Mouse (Mus musculus): ENCODE measurements around the gene Ifi47.

GRCm38 (mm10) chr11:49101500-49101899 lies 25.1 kb downstream of the Ifi47 start:
- no peak for TF ChIP-seq MYOG (IDR thresholded peaks at IDR 0.05; ENCODE audit: control insufficient read depth, extremely low read depth, insufficient read length)
- no peak for TF ChIP-seq CTCF (IDR thresholded peaks at IDR 0.05; ENCODE audit: control insufficient read depth, insufficient read depth, insufficient read length)
- TF ChIP-seq MYOD1 (IDR thresholded peaks at IDR 0.05; ENCODE audit: control insufficient read depth, insufficient read length, low read depth) = no peak
- TF ChIP-seq MAX (IDR thresholded peaks at IDR 0.05) = no peak
- TF ChIP-seq FOSL1 (IDR thresholded peaks at IDR 0.05; ENCODE audit: insufficient read depth, low read length, poor library complexity, severe bottlenecking) = no peak
- no peak for TF ChIP-seq USF1 (IDR thresholded peaks at IDR 0.05; ENCODE audit: low read depth)
